Mouse (Mus musculus) lung, postnatal 0 days (tissue): ENCODE data around the gene Nenf. TPM values are rescaled to one million over a fixed set of nuclear protein-coding genes. Genes with fewer than 3 reads are reported as not detected.
A peak's percentile ranks its signal among the peaks of the same experiment; 100 is the strongest.

ENCODE experiments used
- ATAC-seq: fragments of 200-750 bp; cut with Nextera tagmentation; 2 replicates; pipeline ENCODE4 v1.8.0; 2017; ENCODE audit warnings: moderate library complexity
- DNase-seq: peaks from one replicate; pipeline ENCODE4 v3.0.0-alpha.2; 2016; ENCODE audit warnings: low spot score
- H3K27ac ChIP-seq: fragments of 300-500 bp; sonication (generic); 2 replicates; pipeline ENCODE4 v1.5.1; 2014; ENCODE audit warnings: antibody characterized with exemption, mild to moderate bottlenecking, low read length, mixed read lengths
- H3K27me3 ChIP-seq: fragments of 300-500 bp; sonication (generic); replicated peaks from 2 replicates; pipeline ENCODE4 v1.6.1; 2014; ENCODE audit warnings: low read length, mixed read lengths; ENCODE audit not compliant: insufficient read depth
- H3K36me3 ChIP-seq: fragments of 300-500 bp; sonication (generic); 2 replicates; pipeline ENCODE4 v1.6.1; 2014; ENCODE audit warnings: low read length, mixed read lengths; ENCODE audit not compliant: insufficient read depth
- H3K4me1 ChIP-seq: fragments of 300-500 bp; sonication (generic); 2 replicates; pipeline ENCODE4 v1.6.1; 2014; ENCODE audit warnings: antibody characterized with exemption, low read depth, low read length, mixed read lengths; ENCODE audit not compliant: insufficient read depth
- H3K4me2 ChIP-seq: fragments of 300-500 bp; sonication (generic); replicated peaks from 2 replicates; pipeline ENCODE4 v1.6.1; 2014; ENCODE audit warnings: low read depth, mild to moderate bottlenecking, low read length, moderate library complexity, mixed read lengths
- H3K4me3 ChIP-seq: fragments of 300-500 bp; sonication (generic); 2 replicates; pipeline ENCODE4 v1.5.1; 2014; ENCODE audit warnings: low read depth, low read length
- H3K9ac ChIP-seq: fragments of 300-500 bp; sonication (generic); replicated peaks from 2 replicates; pipeline ENCODE4 v1.6.1; 2014; ENCODE audit warnings: low read depth, mild to moderate bottlenecking
- H3K9me3 ChIP-seq: fragments of 300-500 bp; sonication (generic); 2 replicates; pipeline ENCODE4 v1.6.1; 2016; ENCODE audit warnings: low read length, mixed read lengths
- CTCF ChIP-seq: IDR thresholded peaks from 2 replicates; pipeline ENCODE4 v1.5.1; 2016; ENCODE audit warnings: antibody characterized with exemption, mild to moderate bottlenecking
- EP300 ChIP-seq: IDR thresholded peaks from 2 replicates; pipeline ENCODE4 v1.6.1; 2016; ENCODE audit warnings: antibody characterized with exemption, mild to moderate bottlenecking, control low read depth
- WGBS: fragments of 180-500 bp; shearing (Covaris S2); extraction: QIAGEN DNeasy Blood & Tissue Kit; methylation state at CpG from one replicate; pipeline ENCODE4 v1.1.7; 2014; 5-methylcytosine and 5-hydroxymethylcytosine counted together
- polyA plus RNA-seq: library from polyadenylated mRNA; unstranded; fragments of >200 nt; fragmentation: Nextera tagmentation; extraction: Ambion mirVana; gene quantifications from 2 replicates; pipeline ENCODE4 v1.2.1, GENCODE M21; 2015

The Nenf gene
- polyA plus RNA-seq, 1 experiment from 2014 or later: 177 TPM

DNA sequence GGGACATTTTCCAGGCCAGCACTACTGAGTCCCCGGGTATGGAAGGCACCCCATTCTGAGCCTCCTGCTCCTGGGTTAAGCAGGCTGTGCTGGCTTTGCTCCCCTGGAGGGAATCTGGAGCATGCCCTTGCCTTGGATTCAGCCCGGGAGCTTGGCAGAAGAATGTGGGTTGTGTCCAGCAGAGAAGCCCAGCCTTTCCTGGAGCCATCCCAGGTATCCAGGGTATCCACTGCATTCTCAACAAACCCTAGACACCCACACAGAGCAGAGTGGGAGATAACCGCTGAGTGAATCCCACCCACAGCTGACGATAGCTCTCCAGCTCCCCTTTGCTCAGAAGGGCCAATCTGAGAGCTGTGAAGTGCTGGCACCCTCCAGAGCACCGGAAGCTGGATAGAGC, 21.5 kb downstream of the Nenf start:
- Histone ChIP-seq H3K4me3 (no peak overlapping the region), H3K9ac (no peak overlapping the region), H3K27ac (no peak overlapping the region), H3K27me3 (no peaks in the 10 kb centered on the region), H3K4me2 (no peak overlapping the region), H3K36me3 (no peaks in the 10 kb centered on the region), H3K9me3 (no peaks in the 10 kb centered on the region), H3K4me1 (0 out of 2 replicates have a peak, but pooled peaks cover 2% of the 10 kb centered on the region)
- peak; percentile 55 for ATAC-seq
- TF ChIP-seq EP300 (no peak), CTCF (no peak)
- WGBS: 43% methylated on average over 5 of the region's 5 CpGs
- peak; percentile 36 for DNase-seq

- H3K9ac ChIP-seq: no peak overlapping the region
- H3K36me3 ChIP-seq: no peaks in the 10 kb centered on the region
- no peak for TF ChIP-seq EP300
- TF ChIP-seq CTCF: no peak
- DNase-seq (no peak), ATAC-seq (no peak)
- 0 out of 2 replicates have a peak, but pooled peaks cover 2% of the 10 kb centered on the region for H3K4me1 ChIP-seq
- no peak overlapping the region for H3K4me2 ChIP-seq
- no peaks in the 10 kb centered on the region for H3K9me3 ChIP-seq
- H3K27ac ChIP-seq: no peak overlapping the region
- no peaks in the 10 kb centered on the region for H3K27me3 ChIP-seq
- 11% methylated on average over 3 of the region's 3 CpGs for WGBS
- H3K4me3 ChIP-seq: no peak overlapping the region
Measured at GRCm38 (mm10) chr1:191295784-191296183, 22.2 kb downstream of the Nenf start.

DNA sequence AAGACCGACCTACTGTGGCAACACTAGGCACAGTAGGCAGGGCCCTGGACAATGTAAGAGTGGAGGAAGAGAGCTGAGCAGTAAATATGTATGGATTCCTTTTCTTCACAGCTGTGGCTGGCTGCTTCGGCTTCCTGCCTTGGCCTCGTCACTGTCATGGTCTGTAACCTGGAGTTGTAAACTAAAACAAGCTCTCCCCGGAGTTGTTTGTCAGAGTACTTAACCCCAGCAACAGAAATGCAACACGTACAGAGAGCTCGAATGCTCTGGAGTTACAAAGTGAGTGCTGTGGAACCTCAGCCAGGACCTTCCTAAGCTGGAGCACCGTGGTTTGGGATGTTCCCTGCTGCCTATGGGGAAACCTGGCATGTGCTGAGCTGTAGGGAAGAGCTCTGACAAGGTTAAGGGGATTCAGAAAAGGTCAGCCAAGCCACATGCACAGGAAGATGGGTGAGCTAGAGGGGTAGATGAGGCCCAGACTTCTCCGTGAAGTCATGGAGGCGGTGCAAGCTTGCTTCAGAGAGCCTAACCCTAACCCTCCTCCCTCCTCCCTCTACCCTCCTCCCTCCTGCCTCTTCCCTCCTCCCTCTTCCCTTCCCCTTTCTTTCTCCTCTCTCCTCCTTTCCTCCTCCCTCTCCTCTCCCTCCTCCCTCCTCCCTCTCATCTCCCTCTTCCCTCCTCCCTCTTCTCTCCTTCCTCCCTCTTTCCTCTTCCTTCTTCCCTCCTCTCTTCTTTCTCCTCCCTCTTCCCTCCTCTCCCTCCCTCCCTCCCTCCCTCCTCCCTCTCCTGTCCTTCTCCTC, 23.8 kb downstream of the Nenf start:
- WGBS: 37% methylated on average over 9 of the region's 9 CpGs
- no peak overlapping the region for H3K4me2 ChIP-seq

GRCm38 (mm10) chr1:191293051-191293450, 24.9 kb downstream of the Nenf start:
- no peaks in the 10 kb centered on the region for H3K9me3 ChIP-seq
- TF ChIP-seq CTCF: no peak
- no peak for TF ChIP-seq EP300
- 77% methylated on average over 2 of the region's 2 CpGs for WGBS
- no peak for DNase-seq
- no peaks in the 10 kb centered on the region for H3K27me3 ChIP-seq
- H3K4me3 ChIP-seq: no peak overlapping the region
- H3K4me2 ChIP-seq: no peak overlapping the region
- ATAC-seq: no peak
- no peak overlapping the region for H3K27ac ChIP-seq
- H3K4me1 ChIP-seq: 0 out of 2 replicates have a peak, but pooled peaks cover 2% of the 10 kb centered on the region
- H3K9ac ChIP-seq: no peak overlapping the region
- no peaks in the 10 kb centered on the region for H3K36me3 ChIP-seq

More for the DNA sequence above, 23.8 kb downstream of the Nenf start:
- Histone ChIP-seq H3K36me3 (no peaks in the 10 kb centered on the region), H3K27ac (no peak overlapping the region), H3K9ac (no peak overlapping the region), H3K9me3 (no peaks in the 10 kb centered on the region), H3K4me3 (no peak overlapping the region), H3K4me1 (0 out of 2 replicates have a peak, but pooled peaks cover 2% of the 10 kb centered on the region), H3K27me3 (no peaks in the 10 kb centered on the region)
- ATAC-seq (no peak), DNase-seq (peak; percentile 77)
- TF ChIP-seq CTCF (no peak), EP300 (no peak)

GRCm38 (mm10) chr1:191292348-191292747, 25.6 kb downstream of the Nenf start:
- Histone ChIP-seq H3K9me3 (no peaks in the 10 kb centered on the region), H3K4me1 (0 out of 2 replicates have a peak, but pooled peaks cover 2% of the 10 kb centered on the region), H3K27ac (no peak overlapping the region), H3K4me2 (no peak overlapping the region), H3K36me3 (no peaks in the 10 kb centered on the region), H3K27me3 (no peaks in the 10 kb centered on the region), H3K4me3 (no peak overlapping the region), H3K9ac (no peak overlapping the region)
- WGBS: 70% methylated on average over 5 of the region's 5 CpGs
- peak; percentile 43 for DNase-seq
- no peak for TF ChIP-seq CTCF
- no peak for TF ChIP-seq EP300
- peak; percentile 29 for ATAC-seq

- Histone ChIP-seq H3K4me2 (no peak overlapping the region), H3K36me3 (no peaks in the 10 kb centered on the region), H3K4me3 (no peak overlapping the region), H3K27me3 (no peaks in the 10 kb centered on the region), H3K4me1 (no peaks in the 10 kb centered on the region), H3K27ac (no peak overlapping the region), H3K9ac (no peak overlapping the region), H3K9me3 (no peaks in the 10 kb centered on the region)
- TF ChIP-seq EP300: no peak
- peak; percentile 86 for TF ChIP-seq CTCF
- 38% methylated on average over 8 of the region's 8 CpGs for WGBS
- DNase-seq (peak; percentile 86), ATAC-seq (peak; percentile 78)
Measured at GRCm38 (mm10) chr1:191288762-191289161, 29.2 kb downstream of the Nenf start.
